Mouse (Mus musculus) liver, embryonic 14.5 days (tissue): ENCODE data around the gene Tnfrsf22.

Experiments
- CTCF ChIP-seq: IDR thresholded peaks from 2 replicates; pipeline ENCODE4 v1.5.1; 2016; ENCODE audit warnings: antibody characterized with exemption, low read depth, control low read depth
- EP300 ChIP-seq: IDR thresholded peaks from 2 replicates; pipeline ENCODE4 v1.6.1; 2016; ENCODE audit warnings: antibody characterized with exemption, low read depth

DNA sequence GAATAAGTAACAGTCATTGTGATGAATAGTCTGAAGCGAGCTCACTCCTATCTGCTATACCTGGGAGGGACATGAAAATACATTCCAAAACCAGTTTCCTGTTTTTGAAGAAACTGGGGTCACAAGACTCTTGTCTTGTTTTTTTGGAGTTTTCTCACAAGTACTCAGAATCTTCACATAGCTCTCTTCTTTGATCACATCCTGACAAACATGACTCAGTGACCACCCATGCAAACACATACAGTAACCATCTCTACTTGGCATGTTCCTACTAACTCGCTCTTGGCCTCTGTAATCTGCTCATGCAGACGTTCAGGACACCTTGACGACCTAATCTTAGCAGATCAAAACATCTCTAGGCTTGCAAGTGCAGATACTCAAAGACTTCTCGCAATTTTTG is 24.3 kb downstream of the Tnfrsf22 start:
- no peak for TF ChIP-seq EP300
- no peak for TF ChIP-seq CTCF
